Mouse (Mus musculus) left cerebral cortex, adult 6 months (tissue): Measurements from ENCODE around the gene Ccdc86. TPM values are rescaled to one million over a fixed set of nuclear protein-coding genes. Genes with fewer than 3 reads are reported as not detected.

Experiments used
- long read RNA-seq, 2 experiments: library from polyadenylated mRNA; unstranded; transcript quantifications; one replicate each; pipeline ENCODE4 v2.0.0; 2019 to 2020
- polyA plus RNA-seq: library from polyadenylated mRNA; unstranded; fragments of <200 nt; fragmentation: Nextera tagmentation; gene quantifications from 2 replicates; pipeline ENCODE4 v1.2.3, GENCODE M21; 2021

Gene Ccdc86
- 4.8 and 6.0 TPM in 2 replicates for polyA plus RNA-seq
- long read RNA-seq, experiment 1, transcript Ccdc86-201 (4 exons, 3,003 nt): major isoform, 40 of 46 reads
- long read RNA-seq, experiment 1, transcript Ccdc86-203 (1 exons, 3,745 nt): minor isoform, 6 of 46 reads
- long read RNA-seq, experiment 1, partial matches to known transcripts: 0 of 46 reads
- long read RNA-seq, experiment 1, other reads (novel, unspliced or antisense): 0 of 46 reads
- long read RNA-seq, experiment 2, transcript Ccdc86-201 (4 exons, 3,003 nt): major isoform, 15 of 19 reads
- long read RNA-seq, experiment 2, partial matches to known transcripts: 3 of 19 reads
- long read RNA-seq, experiment 2, other reads (novel, unspliced or antisense): 1 of 19 reads

GRCm38 (mm10) chr19:10949112-10949511 is at the start of gene Ccdc86:
Gene Ccdc86 (minus strand): TSS chr19:10949266.

GRCm38 (mm10) chr19:10993150-10993549 is 44.1 kb upstream of the Ccdc86 start, which contains the start of gene Ms4a15:
Gene Ms4a15 (minus strand): TSS chr19:10993250.

GRCm38 (mm10) chr19:10974238-10974865 is 25.3 kb upstream of the Ccdc86 start, which contains the start of gene Ms4a10:
Gene Ms4a10 (minus strand): TSS chr19:10974670.

GRCm38 (mm10) chr19:10937110-10937563 is 11.9 kb downstream of the Ccdc86 start, which contains the start of gene Ptgdr2:
Gene Ptgdr2 (plus strand): TSS chr19:10937160.

GRCm38 (mm10) chr19:10920532-10920931 is 28.5 kb downstream of the Ccdc86 start, which contains the start of gene Zp1:
Gene Zp1 (minus strand): TSS chr19:10920632.

GRCm38 (mm10) chr19:10895016-10895528 is 54.0 kb downstream of the Ccdc86 start, which contains the start of gene Prpf19:
Gene Prpf19 (plus strand): TSS chr19:10895231.

Other genes starting within 250 kb of the Ccdc86 start
- gene Cd5, start 210.3 kb downstream of the Ccdc86 start, polyA plus RNA-seq: not detected in 2 replicates
- gene Cd6, start 119.2 kb downstream of the Ccdc86 start, polyA plus RNA-seq: 3.6 and 4.7 TPM in 2 replicates
- 0.23 and 0.29 TPM in 2 replicates for gene Slc15a3, start 109.5 kb downstream of the Ccdc86 start, polyA plus RNA-seq
- 51.6 and 71.8 TPM in 2 replicates for gene Tmem132a, start 79.3 kb downstream of the Ccdc86 start, polyA plus RNA-seq
- 48.6 and 51.7 TPM in 2 replicates for gene Tmem109, start 67.3 kb downstream of the Ccdc86 start, polyA plus RNA-seq
- 23.9 and 65.3 TPM in 2 replicates for gene Prpf19, start 54.0 kb downstream of the Ccdc86 start, polyA plus RNA-seq
- gene Zp1, start 28.6 kb downstream of the Ccdc86 start, polyA plus RNA-seq: not detected in 2 replicates
- gene Ptgdr2, start 12.1 kb downstream of the Ccdc86 start, polyA plus RNA-seq: 0.05 TPM in 1 of 2 replicates, not detected in the other
- gene Ms4a10, start 25.4 kb upstream of the Ccdc86 start, polyA plus RNA-seq: not detected in 2 replicates
- gene Ms4a15, start 44.0 kb upstream of the Ccdc86 start, polyA plus RNA-seq: not detected in 2 replicates
- gene Ms4a18, start 68.8 kb upstream of the Ccdc86 start, polyA plus RNA-seq: not detected in 2 replicates
- not detected in 2 replicates for gene Ms4a8a, start 131.8 kb upstream of the Ccdc86 start, polyA plus RNA-seq
- gene 1700017D01Rik, start 181.6 kb upstream of the Ccdc86 start, polyA plus RNA-seq: not detected in 2 replicates
- not detected in 2 replicates for gene 1700025F22Rik, start 216.1 kb upstream of the Ccdc86 start, polyA plus RNA-seq
- not detected in 2 replicates for gene Ms4a13, start 247.5 kb upstream of the Ccdc86 start, polyA plus RNA-seq